Mouse (Mus musculus): Measurements from ENCODE around the gene Actr6. TPM values are rescaled to one million over a fixed set of nuclear protein-coding genes. Genes with fewer than 3 reads are reported as not detected.

The Actr6 gene
- polyA plus RNA-seq (2012; ENCODE audit: low replicate concordance) = 0.49 and 0.74 TPM in 2 replicates

GRCm38 (mm10) chr10:89732001-89732794, at the start of gene Actr6:
Gene Actr6, minus strand, starts transcription at chr10:89732295.

GRCm38 (mm10) chr10:89744871-89745665, 13.0 kb upstream of the Actr6 start, which contains the start of gene Uhrf1bp1l:
Gene Uhrf1bp1l, plus strand, starts transcription at chr10:89744991.

GRCm38 (mm10) chr10:89686139-89686808, 45.8 kb downstream of the Actr6 start, which contains the start of gene Scyl2:
Gene Scyl2, minus strand, starts transcription at chr10:89686285.

Other genes with a start within 250 kb of the Actr6 start
- 0.09 and 0.13 TPM in 2 replicates for gene Nr1h4, start 198.7 kb downstream of the Actr6 start, polyA plus RNA-seq (2012; ENCODE audit: low replicate concordance)
- gene Slc17a8, start 111.0 kb downstream of the Actr6 start, polyA plus RNA-seq (2012; ENCODE audit: low replicate concordance) = not detected in 2 replicates
- 6.0 and 12.1 TPM in 2 replicates for gene Scyl2, start 46.0 kb downstream of the Actr6 start, polyA plus RNA-seq (2012; ENCODE audit: low replicate concordance)
- 4.6 and 11.1 TPM in 2 replicates for gene Uhrf1bp1l, start 12.7 kb upstream of the Actr6 start, polyA plus RNA-seq (2012; ENCODE audit: low replicate concordance)
- gene Anks1b, start 141.2 kb upstream of the Actr6 start, polyA plus RNA-seq (2012; ENCODE audit: low replicate concordance) = 0.53 and 1.2 TPM in 2 replicates

Measured in hematopoietic multipotent progenitor cell, adult 10-12 weeks (in vitro differentiated cells).